ENCODE assay signal across 9 mouse cellular contexts in genomic region chr6:31596346-31597135, GRCm38 (mm10). TPM values are rescaled to one million over a fixed set of nuclear protein-coding genes. Genes with fewer than 3 reads are reported as not detected.
DNase-seq lines count a peak whose midpoint lies in the region; ATAC-seq and TF ChIP-seq lines count a peak whose summit lies in the region.
"Had no signal": no experiment of that assay in that cellular context is flagged by ENCODE, and none has a peak within 500 bp of the region (broad histone marks: within the 10 kb centered on the region; RNA-seq: fewer than 3 reads in every experiment).

No protein-coding gene starts in this region.

- H3K9ac ChIP-seq in heart, embryonic 11.5 days (ENCODE audit: low read depth, low read length): 0 out of 2 replicates have a peak overlapping the region, but pooled peaks have one; percentile 11
- no peak overlapping the region for H3K9ac ChIP-seq in kidney, postnatal 0 days (ENCODE audit: low read depth, low read length)

- H3K27ac ChIP-seq in embryonic facial prominence, embryonic 10.5 days (replicated peaks): peak overlapping the region; percentile 83
- peak overlapping the region; percentile 74 for H3K27ac ChIP-seq in heart, embryonic 11.5 days (ENCODE audit: low read depth, low read length)
- peak overlapping the region; percentile 68 for H3K27ac ChIP-seq in kidney, postnatal 0 days
- H3K27ac ChIP-seq: macrophage had no signal

- H3K4me1 ChIP-seq in embryonic facial prominence, embryonic 10.5 days: peaks cover 41% of the 10 kb centered on the region
- peaks cover 29% of the 10 kb centered on the region for H3K4me1 ChIP-seq in heart, embryonic 11.5 days (ENCODE audit: control insufficient read depth, insufficient read depth, low read length)
- peaks cover 18% of the 10 kb centered on the region for H3K4me1 ChIP-seq in kidney, postnatal 0 days (replicated peaks; ENCODE audit: insufficient read depth, low read length)

- WGBS in embryonic facial prominence, embryonic 10.5 days: 20% methylated on average over 20 of the region's 20 CpGs
- 38% methylated on average over 20 of the region's 20 CpGs for WGBS in heart, embryonic 11.5 days (ENCODE audit: insufficient replicate concordance)
- 27% methylated on average over 20 of the region's 20 CpGs for WGBS in kidney, postnatal 0 days

- ATAC-seq in heart, embryonic 11.5 days (replicated peaks; ENCODE audit: insufficient number of reproducible peaks, low FRiP score, low TSS enrichment): no peak
- no peak; the same call in 1 of the 2 replicates for ATAC-seq in kidney, postnatal 0 days (replicated peaks; ENCODE audit: low FRiP score, low read depth)
- no peak for ATAC-seq in CD4-positive, CD25-positive, alpha-beta regulatory T cell, adult 4 months

- H3K4me3 ChIP-seq in embryonic facial prominence, embryonic 10.5 days: peak overlapping the region; percentile 32
- H3K4me3 ChIP-seq in heart, embryonic 11.5 days (ENCODE audit: low read depth, low read length): no peak overlapping the region
- H3K4me3 ChIP-seq in kidney, postnatal 0 days (replicated peaks; ENCODE audit: low read depth, low read length): no peak overlapping the region

- H3K27me3 ChIP-seq in embryonic facial prominence, embryonic 10.5 days (replicated peaks; ENCODE audit: low read depth, poor library complexity, severe bottlenecking): no peaks in the 10 kb centered on the region
- no peaks in the 10 kb centered on the region for H3K27me3 ChIP-seq in heart, embryonic 11.5 days (ENCODE audit: control insufficient read depth, insufficient read depth, low read length)
- no peaks in the 10 kb centered on the region for H3K27me3 ChIP-seq in kidney, postnatal 0 days (ENCODE audit: insufficient read depth, low read length)

- peak overlapping the region; percentile 6; the same call in 1 of the 2 replicates for H3K4me2 ChIP-seq in heart, embryonic 11.5 days
- 0 out of 2 replicates have a peak overlapping the region, but pooled peaks have one; percentile 13 for H3K4me2 ChIP-seq in kidney, postnatal 0 days (ENCODE audit: low read length)

- H3K9me3 ChIP-seq in embryonic facial prominence, embryonic 10.5 days: no peaks in the 10 kb centered on the region
- no peaks in the 10 kb centered on the region for H3K9me3 ChIP-seq in heart, embryonic 11.5 days (replicated peaks; ENCODE audit: control insufficient read depth, low read length)
- no peaks in the 10 kb centered on the region for H3K9me3 ChIP-seq in kidney, postnatal 0 days (replicated peaks; ENCODE audit: low read length)

- peak; percentile 78 for DNase-seq in Muller cell, postnatal 12 days (ENCODE audit: inconsistent ontology term)
- peak; percentile 78 for DNase-seq in embryonic facial prominence, embryonic 10.5 days (ENCODE audit: low spot score)
- DNase-seq in kidney, postnatal 0 days (ENCODE audit: low spot score): peak; percentile 88
- peak; percentile 35 to 53 for DNase-seq in lung, adult 18-20 months
- DNase-seq in retina, postnatal 1 day: peak; percentile 70
- DNase-seq in cerebellum, adult 18-20 months: no peak

- TF ChIP-seq CTCF in kidney, postnatal 0 days (IDR thresholded peaks at IDR 0.05; ENCODE audit: low read depth): no peak

- H3K36me3 ChIP-seq in embryonic facial prominence, embryonic 10.5 days (replicated peaks): no peaks in the 10 kb centered on the region
- H3K36me3 ChIP-seq in heart, embryonic 11.5 days (ENCODE audit: control insufficient read depth, insufficient read depth, low read length): no peaks in the 10 kb centered on the region
- H3K36me3 ChIP-seq in kidney, postnatal 0 days (ENCODE audit: insufficient read depth, low read length): no peaks in the 10 kb centered on the region

RNA-seq across cellular contexts. Expression of gene Podxl, which starts 32.8 kb away (rescaled TPM):
- polyA plus RNA-seq in embryonic facial prominence, embryonic 10.5 days (2016; fragmentation: Nextera tagmentation; extraction: Ambion mirVana): 16.6 and 18.0 TPM in 2 replicates
- 22.7 and 26.0 TPM in 2 replicates for polyA plus RNA-seq in heart, embryonic 11.5 days (2014; fragmentation: Nextera tagmentation; extraction: Ambion mirVana)
- 83.3 and 85.5 TPM in 2 replicates for polyA plus RNA-seq in kidney, postnatal 0 days (2015; fragmentation: Nextera tagmentation; extraction: Ambion mirVana)
- polyA plus RNA-seq in CD4-positive, CD25-positive, alpha-beta regulatory T cell, adult 4 months (2017; shearing (Covaris generic)): not detected
- polyA plus RNA-seq: macrophage had no signal

Comparison
In these comparisons a context has a peak if more than half of its experiments do, and no peak if none do; other contexts are left out.
1. DNase-seq: peak in Muller cell, postnatal 12 days (single experiment), embryonic facial prominence, embryonic 10.5 days (single experiment), kidney, postnatal 0 days (single experiment), lung, adult 18-20 months (2 of 2) and retina, postnatal 1 day (single experiment); none in cerebellum, adult 18-20 months (0 of 2).
2. RNA of gene Podxl, which starts 32.8 kb away (polyA plus RNA-seq): 83.3 to 85.5 TPM in kidney, postnatal 0 days, 22.7 to 26.0 TPM in heart, embryonic 11.5 days and 16.6 to 18.0 TPM in embryonic facial prominence, embryonic 10.5 days; not detected in CD4-positive, CD25-positive, alpha-beta regulatory T cell, adult 4 months; every median in the first group is over 10 times any median in the second.
3. Peak in every context shown above with its lines, with median percentiles within 50 percentile points of each other: H3K27ac ChIP-seq.